Comparison of ENCODE assay signal across 13 mouse cellular contexts in the genomic region with DNA sequence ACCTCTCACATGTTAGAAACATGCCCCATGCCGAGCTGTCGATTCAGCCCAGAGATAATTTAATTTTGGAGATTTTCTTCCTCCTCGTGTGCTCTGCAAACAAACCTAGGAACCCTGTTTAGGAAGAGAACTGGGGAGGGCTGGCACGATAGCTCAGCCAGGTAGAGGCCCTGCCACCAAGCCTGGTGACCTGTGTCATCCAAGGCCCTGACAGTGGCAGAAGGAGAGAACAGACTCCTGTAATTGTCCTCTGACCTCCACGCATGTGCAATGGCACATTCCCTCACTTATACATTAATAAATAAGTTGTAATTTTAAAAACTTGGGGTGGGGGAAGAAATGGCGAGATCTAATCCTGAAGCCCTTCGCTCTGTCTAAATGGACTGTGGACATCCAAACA.
DNase-seq lines count a peak whose midpoint lies in the region; ATAC-seq lines count a peak whose summit lies in the region.
"Had no signal": no experiment of that assay in that cellular context is flagged by ENCODE, and none has a peak within 500 bp of the region (broad histone marks: within the 10 kb centered on the region; RNA-seq: fewer than 3 reads in every experiment).

No protein-coding gene starts in this region.

- H3K9me3 ChIP-seq in liver, embryonic 13.5 days (replicated peaks) = no peaks in the 10 kb centered on the region
- H3K9me3 ChIP-seq in forebrain, embryonic 15.5 days = no peaks in the 10 kb centered on the region
- 0 out of 2 replicates have a peak, but pooled peaks cover 6% of the 10 kb centered on the region for H3K9me3 ChIP-seq in intestine, embryonic 16.5 days (ENCODE audit: control insufficient read depth, low read length)
- no peaks in the 10 kb centered on the region for H3K9me3 ChIP-seq in neural tube, embryonic 14.5 days (ENCODE audit: control insufficient read depth, low read length)
- H3K9me3 ChIP-seq: limb, embryonic 12.5 days; stomach, embryonic 15.5 days had no signal

- ATAC-seq in liver, embryonic 13.5 days (ENCODE audit: low read depth) = peak; percentile 41
- ATAC-seq in forebrain, embryonic 15.5 days (replicated peaks) = no peak; the same call in 1 of the 2 replicates
- peak; percentile 51 for ATAC-seq in intestine, embryonic 16.5 days
- peak; percentile 45; the same call in 1 of the 2 replicates for ATAC-seq in neural tube, embryonic 14.5 days (ENCODE audit: low read depth)
- ATAC-seq: Patski had no signal

- whole genome bisulfite sequencing in liver, embryonic 13.5 days (ENCODE audit: insufficient replicate concordance) = 63% methylated on average over 7 of the region's 7 CpGs
- 58% methylated on average over 7 of the region's 7 CpGs for WGBS in forebrain, embryonic 15.5 days
- WGBS in intestine, embryonic 16.5 days = 64% methylated on average over 7 of the region's 7 CpGs
- 85% methylated on average over 7 of the region's 7 CpGs for WGBS in neural tube, embryonic 14.5 days

- no peak overlapping the region for H3K9ac ChIP-seq in liver, embryonic 13.5 days
- H3K9ac ChIP-seq in forebrain, embryonic 15.5 days (replicated peaks) = no peak overlapping the region
- H3K9ac ChIP-seq in intestine, embryonic 16.5 days (ENCODE audit: low read depth, low read length) = 0 out of 2 replicates have a peak overlapping the region, but pooled peaks have one; percentile 11
- no peak overlapping the region for H3K9ac ChIP-seq in neural tube, embryonic 14.5 days (replicated peaks; ENCODE audit: low read depth, low read length)
- H3K9ac ChIP-seq: limb, embryonic 12.5 days; stomach, embryonic 15.5 days had no signal

- H3K27ac ChIP-seq in liver, embryonic 13.5 days = no peak overlapping the region; the same call in 1 of the 2 replicates
- H3K27ac ChIP-seq in forebrain, embryonic 15.5 days (replicated peaks) = peak overlapping the region; percentile 62; the same call in 1 of the 2 replicates
- H3K27ac ChIP-seq in intestine, embryonic 16.5 days (ENCODE audit: low read length) = peak overlapping the region; percentile 92
- H3K27ac ChIP-seq in neural tube, embryonic 14.5 days (ENCODE audit: low read depth, low read length) = 0 out of 2 replicates have a peak overlapping the region, but pooled peaks have one; percentile 39
- H3K27ac ChIP-seq: stomach, embryonic 15.5 days had no signal

- intact Hi-C loops in heart, postnatal 36 days (cut with DNase I) = no loop called here

- H3K36me3 ChIP-seq in liver, embryonic 13.5 days = no peaks in the 10 kb centered on the region
- H3K36me3 ChIP-seq in forebrain, embryonic 15.5 days = no peaks in the 10 kb centered on the region
- H3K36me3 ChIP-seq in intestine, embryonic 16.5 days (ENCODE audit: control insufficient read depth, insufficient read depth, low read length) = no peaks in the 10 kb centered on the region
- no peaks in the 10 kb centered on the region for H3K36me3 ChIP-seq in neural tube, embryonic 14.5 days (ENCODE audit: control insufficient read depth, insufficient read depth, low read length)
- H3K36me3 ChIP-seq: limb, embryonic 12.5 days; stomach, embryonic 15.5 days had no signal

- no peak for DNase-seq in liver, embryonic 13.5 days
- DNase-seq in liver = no peak
- no peak for DNase-seq in adrenal gland, adult (ENCODE audit: inconsistent age in 2 of 2, low spot score in 1 of 2)
- no peak for DNase-seq in heart, postnatal 36 days
- DNase-seq: heart, adult 18-20 months; lung, postnatal 4 days; thymus, postnatal 4 days had no signal

- no peak overlapping the region for H3K4me3 ChIP-seq in liver, embryonic 13.5 days (replicated peaks)
- no peak overlapping the region for H3K4me3 ChIP-seq in forebrain, embryonic 15.5 days
- no peak overlapping the region for H3K4me3 ChIP-seq in intestine, embryonic 16.5 days (ENCODE audit: low read length)
- no peak overlapping the region for H3K4me3 ChIP-seq in neural tube, embryonic 14.5 days (ENCODE audit: low read depth, low read length)
- H3K4me3 ChIP-seq: limb, embryonic 12.5 days; stomach, embryonic 15.5 days had no signal

- no peaks in the 10 kb centered on the region for H3K27me3 ChIP-seq in liver, embryonic 13.5 days
- no peaks in the 10 kb centered on the region for H3K27me3 ChIP-seq in forebrain, embryonic 15.5 days
- H3K27me3 ChIP-seq in intestine, embryonic 16.5 days (replicated peaks; ENCODE audit: control insufficient read depth, insufficient read depth, low read length) = no peaks in the 10 kb centered on the region
- H3K27me3 ChIP-seq in neural tube, embryonic 14.5 days (ENCODE audit: control insufficient read depth, insufficient read depth, low read length) = no peaks in the 10 kb centered on the region
- H3K27me3 ChIP-seq: limb, embryonic 12.5 days; Patski; stomach, embryonic 15.5 days had no signal

- H3K4me1 ChIP-seq in liver, embryonic 13.5 days (replicated peaks) = peaks cover 4% of the 10 kb centered on the region
- peaks cover 22% of the 10 kb centered on the region for H3K4me1 ChIP-seq in forebrain, embryonic 15.5 days
- H3K4me1 ChIP-seq in intestine, embryonic 16.5 days (ENCODE audit: control insufficient read depth, insufficient read depth, low read length) = peaks cover 19% of the 10 kb centered on the region
- H3K4me1 ChIP-seq in neural tube, embryonic 14.5 days (ENCODE audit: control insufficient read depth, insufficient read depth, low read length) = peaks cover 17% of the 10 kb centered on the region

- no peak overlapping the region for H3K4me2 ChIP-seq in liver, embryonic 13.5 days
- no peak overlapping the region for H3K4me2 ChIP-seq in forebrain, embryonic 15.5 days (replicated peaks)
- no peak overlapping the region for H3K4me2 ChIP-seq in intestine, embryonic 16.5 days (ENCODE audit: low read depth, low read length)
- no peak overlapping the region for H3K4me2 ChIP-seq in neural tube, embryonic 14.5 days (ENCODE audit: low read depth, low read length)
- H3K4me2 ChIP-seq: limb, embryonic 12.5 days; stomach, embryonic 15.5 days had no signal
